18 mouse cellular contexts compared by ENCODE assay signal in the genomic region with DNA sequence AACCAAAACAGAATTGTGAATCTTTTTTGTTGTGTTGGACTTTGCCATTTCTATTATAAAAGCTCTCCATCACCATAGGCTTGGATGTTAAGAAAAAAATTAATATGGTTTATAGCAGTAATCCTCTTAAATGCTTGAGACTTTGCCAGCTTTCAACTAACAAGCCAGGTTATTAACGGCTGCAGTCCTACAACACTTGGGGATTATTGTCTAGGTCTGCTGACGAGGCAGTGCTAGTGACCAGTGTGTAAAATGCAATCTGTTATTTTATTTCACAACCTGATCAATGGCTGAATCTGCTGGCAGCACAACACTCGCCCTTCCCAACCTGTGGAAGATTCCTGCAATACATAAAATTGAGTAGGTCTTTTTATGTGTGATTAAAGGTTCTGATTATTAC.
A peak's percentile ranks its signal among the peaks of the same experiment; 100 is the strongest.
DNase-seq lines count a peak whose midpoint lies in the region; ATAC-seq and TF ChIP-seq lines count a peak whose summit lies in the region.
"Had no signal": no experiment of that assay in that cellular context is flagged by ENCODE, and none has a peak within 500 bp of the region (broad histone marks: within the 10 kb centered on the region; RNA-seq: fewer than 3 reads in every experiment).

No protein-coding gene starts in this region.

- ATAC-seq in forebrain, embryonic 16.5 days, result peak; percentile 64
- no peak for ATAC-seq in forebrain, embryonic 11.5 days (replicated peaks; ENCODE audit: low FRiP score)
- ATAC-seq in midbrain, embryonic 14.5 days (ENCODE audit: low FRiP score, low TSS enrichment), result no peak; the same call in 1 of the 2 replicates
- no peak for ATAC-seq in midbrain, embryonic 15.5 days (replicated peaks)
- no peak for ATAC-seq in midbrain, postnatal 0 days (ENCODE audit: low FRiP score)
- no peak for ATAC-seq in kidney, embryonic 15.5 days (replicated peaks; ENCODE audit: low FRiP score)
- ATAC-seq: inflammation-experienced regulatory T-cells, adult 6 months had no signal

- H3K4me2 ChIP-seq in forebrain, embryonic 16.5 days (ENCODE audit: low read length), result no peak overlapping the region
- no peak overlapping the region for H3K4me2 ChIP-seq in forebrain, embryonic 11.5 days (ENCODE audit: low read depth, low read length, severe bottlenecking)
- no peak overlapping the region for H3K4me2 ChIP-seq in midbrain, embryonic 14.5 days (ENCODE audit: low read length)
- no peak overlapping the region for H3K4me2 ChIP-seq in midbrain, embryonic 15.5 days
- H3K4me2 ChIP-seq in midbrain, postnatal 0 days (ENCODE audit: low read depth, low read length, poor library complexity, severe bottlenecking), result no peak overlapping the region
- no peak overlapping the region for H3K4me2 ChIP-seq in kidney, embryonic 15.5 days
- H3K4me2 ChIP-seq: heart, embryonic 11.5 days; heart, embryonic 15.5 days; hindbrain, embryonic 15.5 days had no signal

- H3K4me1 ChIP-seq in forebrain, embryonic 16.5 days (replicated peaks; ENCODE audit: control insufficient read depth, insufficient read depth, low read length), result peaks cover 4% of the 10 kb centered on the region; the same call in 1 of the 2 replicates
- H3K4me1 ChIP-seq in forebrain, embryonic 11.5 days (replicated peaks; ENCODE audit: control insufficient read depth, insufficient read depth, low read length), result no peaks in the 10 kb centered on the region
- no peaks in the 10 kb centered on the region for H3K4me1 ChIP-seq in midbrain, embryonic 14.5 days (ENCODE audit: control insufficient read depth, insufficient read depth, low read length)
- H3K4me1 ChIP-seq in midbrain, embryonic 15.5 days, result no peaks in the 10 kb centered on the region
- H3K4me1 ChIP-seq in midbrain, postnatal 0 days (ENCODE audit: insufficient read depth, low read length), result no peaks in the 10 kb centered on the region
- no peaks in the 10 kb centered on the region for H3K4me1 ChIP-seq in kidney, embryonic 15.5 days
- H3K4me1 ChIP-seq: embryonic facial prominence, embryonic 10.5 days; heart, embryonic 15.5 days; hindbrain, embryonic 10.5 days; hindbrain, embryonic 15.5 days had no signal

- H3K27me3 ChIP-seq in forebrain, embryonic 16.5 days (replicated peaks; ENCODE audit: control insufficient read depth, insufficient read depth, low read length), result no peaks in the 10 kb centered on the region
- H3K27me3 ChIP-seq in forebrain, embryonic 11.5 days (ENCODE audit: control insufficient read depth, insufficient read depth, low read length), result no peaks in the 10 kb centered on the region
- no peaks in the 10 kb centered on the region for H3K27me3 ChIP-seq in midbrain, embryonic 14.5 days (ENCODE audit: control insufficient read depth, insufficient read depth, low read length)
- H3K27me3 ChIP-seq in midbrain, embryonic 15.5 days (replicated peaks), result no peaks in the 10 kb centered on the region
- no peaks in the 10 kb centered on the region for H3K27me3 ChIP-seq in midbrain, postnatal 0 days (ENCODE audit: insufficient read depth, low read length)
- H3K27me3 ChIP-seq in kidney, embryonic 15.5 days, result no peaks in the 10 kb centered on the region
- H3K27me3 ChIP-seq: heart, embryonic 15.5 days; hindbrain, embryonic 15.5 days had no signal

- H3K4me3 ChIP-seq in forebrain, embryonic 16.5 days (replicated peaks; ENCODE audit: low read length), result no peak overlapping the region
- no peak overlapping the region for H3K4me3 ChIP-seq in forebrain, embryonic 11.5 days (ENCODE audit: low read depth, low read length)
- H3K4me3 ChIP-seq in midbrain, embryonic 14.5 days (replicated peaks; ENCODE audit: low read depth, low read length), result no peak overlapping the region
- H3K4me3 ChIP-seq in midbrain, embryonic 15.5 days, result no peak overlapping the region
- H3K4me3 ChIP-seq in midbrain, postnatal 0 days (ENCODE audit: low read depth, low read length), result no peak overlapping the region
- no peak overlapping the region for H3K4me3 ChIP-seq in kidney, embryonic 15.5 days (replicated peaks)
- H3K4me3 ChIP-seq: embryonic facial prominence, embryonic 10.5 days; heart, adult 2 months; heart, embryonic 15.5 days; hindbrain, embryonic 10.5 days; hindbrain, embryonic 15.5 days had no signal

- H3K9me3 ChIP-seq in forebrain, embryonic 16.5 days (ENCODE audit: control insufficient read depth, low read length), result no peaks in the 10 kb centered on the region
- H3K9me3 ChIP-seq in forebrain, embryonic 11.5 days (ENCODE audit: control insufficient read depth, low read length), result no peaks in the 10 kb centered on the region
- no peaks in the 10 kb centered on the region for H3K9me3 ChIP-seq in midbrain, embryonic 14.5 days (ENCODE audit: control insufficient read depth, low read length)
- no peaks in the 10 kb centered on the region for H3K9me3 ChIP-seq in midbrain, embryonic 15.5 days
- no peaks in the 10 kb centered on the region for H3K9me3 ChIP-seq in midbrain, postnatal 0 days (ENCODE audit: low read length)
- H3K9me3 ChIP-seq in kidney, embryonic 15.5 days (replicated peaks), result no peaks in the 10 kb centered on the region
- H3K9me3 ChIP-seq: embryonic facial prominence, embryonic 10.5 days; heart, embryonic 15.5 days; hindbrain, embryonic 10.5 days; hindbrain, embryonic 15.5 days had no signal

- WGBS in forebrain, embryonic 16.5 days, result 15% methylated on average over 3 of the region's 3 CpGs
- WGBS in forebrain, embryonic 11.5 days, result 36% methylated on average over 3 of the region's 3 CpGs
- 29% methylated on average over 3 of the region's 3 CpGs for WGBS in midbrain, embryonic 14.5 days
- 26% methylated on average over 3 of the region's 3 CpGs for WGBS in midbrain, embryonic 15.5 days
- WGBS in midbrain, postnatal 0 days, result 29% methylated on average over 3 of the region's 3 CpGs
- WGBS in kidney, embryonic 15.5 days, result 52% methylated on average over 3 of the region's 3 CpGs

- no peak for TF ChIP-seq CTCF in midbrain, postnatal 0 days (IDR thresholded peaks at IDR 0.05)

- H3K36me3 ChIP-seq in forebrain, embryonic 16.5 days (ENCODE audit: control insufficient read depth, insufficient read depth), result no peaks in the 10 kb centered on the region
- no peaks in the 10 kb centered on the region for H3K36me3 ChIP-seq in forebrain, embryonic 11.5 days (ENCODE audit: control insufficient read depth, insufficient read depth, low read length)
- H3K36me3 ChIP-seq in midbrain, embryonic 14.5 days (ENCODE audit: control insufficient read depth, insufficient read depth, low read length), result no peaks in the 10 kb centered on the region
- no peaks in the 10 kb centered on the region for H3K36me3 ChIP-seq in midbrain, embryonic 15.5 days (replicated peaks)
- H3K36me3 ChIP-seq in midbrain, postnatal 0 days (ENCODE audit: insufficient read depth, low read length), result no peaks in the 10 kb centered on the region
- H3K36me3 ChIP-seq in kidney, embryonic 15.5 days, result no peaks in the 10 kb centered on the region
- H3K36me3 ChIP-seq: embryonic facial prominence, embryonic 10.5 days; heart, embryonic 15.5 days; hindbrain, embryonic 10.5 days; hindbrain, embryonic 15.5 days had no signal

- 0 out of 2 replicates have a peak overlapping the region, but pooled peaks have one; percentile 27 for H3K27ac ChIP-seq in forebrain, embryonic 16.5 days (ENCODE audit: low read length)
- H3K27ac ChIP-seq in forebrain, embryonic 11.5 days (ENCODE audit: low read depth, low read length), result no peak overlapping the region
- H3K27ac ChIP-seq in midbrain, embryonic 14.5 days (replicated peaks; ENCODE audit: low read depth, low read length), result no peak overlapping the region
- no peak overlapping the region for H3K27ac ChIP-seq in midbrain, embryonic 15.5 days
- no peak overlapping the region for H3K27ac ChIP-seq in midbrain, postnatal 0 days (ENCODE audit: low read depth, low read length)
- no peak overlapping the region for H3K27ac ChIP-seq in kidney, embryonic 15.5 days
- H3K27ac ChIP-seq: embryonic facial prominence, embryonic 10.5 days; heart, adult 2 months; heart, embryonic 15.5 days; hindbrain, embryonic 10.5 days; hindbrain, embryonic 15.5 days had no signal

- DNase-seq in forebrain, embryonic 11.5 days (ENCODE audit: low spot score), result no peak
- peak; percentile 42 for DNase-seq in midbrain, embryonic 14.5 days
- peak; percentile 22 for DNase-seq in midbrain, postnatal 0 days (ENCODE audit: low spot score)
- DNase-seq: adrenal gland, adult 2 months; adrenal gland, postnatal 25 days; cerebellum, adult 2 months; cerebellum, postnatal 10 days; gastrocnemius, postnatal 14 days; heart, adult 2 months had no signal

- no peak overlapping the region for H3K9ac ChIP-seq in forebrain, embryonic 16.5 days (replicated peaks; ENCODE audit: low read depth, low read length)
- no peak overlapping the region for H3K9ac ChIP-seq in forebrain, embryonic 11.5 days (ENCODE audit: low read length)
- no peak overlapping the region for H3K9ac ChIP-seq in midbrain, embryonic 14.5 days (replicated peaks; ENCODE audit: low read length)
- H3K9ac ChIP-seq in midbrain, embryonic 15.5 days, result no peak overlapping the region
- H3K9ac ChIP-seq in midbrain, postnatal 0 days (replicated peaks; ENCODE audit: low read length, poor library complexity, severe bottlenecking), result no peak overlapping the region
- no peak overlapping the region for H3K9ac ChIP-seq in kidney, embryonic 15.5 days
- H3K9ac ChIP-seq: heart, embryonic 15.5 days; hindbrain, embryonic 15.5 days had no signal
